Mouse (Mus musculus) left cerebral cortex, postnatal 14 days (tissue): ENCODE measurements around the gene Snx32. TPM values are rescaled to one million over a fixed set of nuclear protein-coding genes. Genes with fewer than 3 reads are reported as not detected.

Experiments used
- DNase-seq, 2 experiments: peaks; one replicate each; pipeline ENCODE4 v3.0.0; 2021 to 2022; ENCODE audit warnings: low spot score in 2 of 2, mixed read lengths in 1 of 2
- intact Hi-C: fragments of 180-260 bp; cut with DNase I; formaldehyde crosslinking; loops from one replicate; pipeline ENCODE4 v1.15.1; 2025
- total RNA-seq, 2 experiments: library from RNA; stranded (reverse); gene quantifications; 2 replicates each; pipeline ENCODE4 v1.2.3; 2021

Gene Snx32
- total RNA-seq, 2 experiments from 2014 or later, result 78.7 to 83.6 TPM

GRCm38 (mm10) chr19:5486771-5487170 is 23.6 kb downstream of the Snx32 start:
- intact Hi-C loops, result no loop called here
- no peak for DNase-seq

GRCm38 (mm10) chr19:5486286-5486685 is 24.1 kb downstream of the Snx32 start:
- intact Hi-C loops, result no loop called here
- no peak for DNase-seq

- intact Hi-C loops, result no loop called here
- no peak for DNase-seq
Observed at GRCm38 (mm10) chr19:5485821-5486220, 24.5 kb downstream of the Snx32 start.

GRCm38 (mm10) chr19:5485371-5485770 is 25.0 kb downstream of the Snx32 start:
- intact Hi-C loops, result no loop called here
- no peak for DNase-seq

GRCm38 (mm10) chr19:5484496-5484895 is 25.8 kb downstream of the Snx32 start:
- DNase-seq, result no peak
- intact Hi-C loops, result no loop called here

- intact Hi-C loops, result no loop called here
- DNase-seq, result no peak
Observed at GRCm38 (mm10) chr19:5483386-5484359, 26.7 kb downstream of the Snx32 start.

GRCm38 (mm10) chr19:5481398-5481797 is 28.9 kb downstream of the Snx32 start:
- intact Hi-C loops, result no loop called here
- no peak for DNase-seq

- intact Hi-C loops, result no loop called here
- DNase-seq, result no peak
Observed at GRCm38 (mm10) chr19:5480016-5480415, 30.3 kb downstream of the Snx32 start.

GRCm38 (mm10) chr19:5477668-5478300 is 32.6 kb downstream of the Snx32 start:
- intact Hi-C loops, result no loop called here
- no peak for DNase-seq

GRCm38 (mm10) chr19:5477004-5477667 is 33.2 kb downstream of the Snx32 start:
- intact Hi-C loops, result no loop called here
- DNase-seq, result peak; percentile 47 to 64

- intact Hi-C loops, result no loop called here
- no peak for DNase-seq
Observed at GRCm38 (mm10) chr19:5475069-5475714, 35.1 kb downstream of the Snx32 start.

- no peak for DNase-seq
- intact Hi-C loops, result no loop called here
Observed at GRCm38 (mm10) chr19:5474281-5475068, 35.9 kb downstream of the Snx32 start.

GRCm38 (mm10) chr19:5473720-5474119 is 36.6 kb downstream of the Snx32 start, which contains the start of gene Efemp2:
Efemp2 (plus strand) TSS chr19:5473954.
- intact Hi-C loops, result no loop called here
- peak; percentile 50 to 71 for DNase-seq

GRCm38 (mm10) chr19:5472857-5473256 is 37.5 kb downstream of the Snx32 start:
- intact Hi-C loops, result no loop called here
- DNase-seq, result no peak

GRCm38 (mm10) chr19:5471846-5472245 is 38.5 kb downstream of the Snx32 start:
- DNase-seq, result no peak

GRCm38 (mm10) chr19:5468374-5468773 is 42.0 kb downstream of the Snx32 start, which contains the start of gene Ctsw:
Ctsw (minus strand) TSS chr19:5468507.
- intact Hi-C loops, result no loop called here
- DNase-seq, result peak in 1 of 2 experiments; percentile 54

More at GRCm38 (mm10) chr19:5471846-5472245, 38.5 kb downstream of the Snx32 start:
- intact Hi-C loops, result no loop called here

- intact Hi-C loops, result no loop called here
- no peak for DNase-seq
Observed at GRCm38 (mm10) chr19:5466916-5467500, 43.3 kb downstream of the Snx32 start.

GRCm38 (mm10) chr19:5465037-5465436 is 45.3 kb downstream of the Snx32 start:
- intact Hi-C loops, result no loop called here
- no peak for DNase-seq
